Mouse (Mus musculus) hindbrain, embryonic 10.5 days (tissue): ENCODE data around the gene Ttll11. TPM values are rescaled to one million over a fixed set of nuclear protein-coding genes. Genes with fewer than 3 reads are reported as not detected.

Source experiments
- DNase-seq: peaks from one replicate; pipeline ENCODE4 v3.0.0-alpha.2; 2017; ENCODE audit warnings: low spot score
- H3K27ac ChIP-seq: fragments of 300-500 bp; sonication (generic); 2 replicates; pipeline ENCODE4 v1.5.1; 2016; ENCODE audit warnings: mild to moderate bottlenecking, moderate library complexity
- H3K27me3 ChIP-seq: fragments of 300-500 bp; sonication (generic); 2 replicates; pipeline ENCODE4 v1.6.1; 2016; ENCODE audit warnings: mild to moderate bottlenecking; ENCODE audit not compliant: poor library complexity, insufficient read depth, severe bottlenecking
- H3K36me3 ChIP-seq: fragments of 300-500 bp; sonication (generic); 2 replicates; pipeline ENCODE4 v1.6.1; 2016; ENCODE audit warnings: mild to moderate bottlenecking, moderate library complexity
- H3K4me1 ChIP-seq: fragments of 300-500 bp; sonication (generic); replicated peaks from 2 replicates; pipeline ENCODE4 v1.6.1; 2016; ENCODE audit warnings: mild to moderate bottlenecking
- H3K4me3 ChIP-seq: fragments of 300-500 bp; sonication (generic); 2 replicates; pipeline ENCODE4 v1.5.1; 2016; ENCODE audit warnings: mild to moderate bottlenecking, moderate library complexity
- H3K9me3 ChIP-seq: fragments of 300-500 bp; sonication (generic); 2 replicates; pipeline ENCODE4 v1.6.1; 2016; ENCODE audit warnings: mild to moderate bottlenecking, moderate library complexity
- WGBS: fragments of 180-500 bp; shearing (Covaris S2); methylation state at CpG from one replicate; pipeline ENCODE4 v1.1.7; 2016; 5-methylcytosine and 5-hydroxymethylcytosine counted together
- polyA plus RNA-seq: library from polyadenylated mRNA; unstranded; fragments of >200 nt; fragmentation: Nextera tagmentation; extraction: Ambion mirVana; gene quantifications from 2 replicates; pipeline ENCODE4 v1.2.1, GENCODE M21; 2016

Ttll11 gene
- polyA plus RNA-seq, 1 experiment from 2014 or later: 1.6 TPM

DNA sequence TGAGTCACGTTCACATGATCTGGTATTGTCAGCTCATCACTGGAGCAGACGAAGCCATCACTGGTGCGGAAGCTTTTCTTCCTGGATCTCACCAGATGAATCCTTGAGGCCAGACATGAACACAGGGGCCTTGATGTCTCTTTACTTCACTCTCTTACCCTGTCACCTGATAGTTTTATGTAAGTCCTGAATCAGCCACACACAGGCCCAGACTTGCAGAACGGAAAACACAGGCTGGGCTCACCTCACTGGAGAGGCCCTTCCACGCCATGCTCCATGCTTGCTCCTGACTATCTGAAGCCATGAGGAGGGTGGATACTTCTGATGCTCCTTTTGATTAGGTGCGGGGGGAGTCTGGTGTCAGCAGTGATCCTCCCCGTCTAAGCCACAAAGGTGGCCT is 193.8 kb downstream of the Ttll11 start:
- H3K4me3 ChIP-seq: no peak overlapping the region
- 89% methylated on average over 7 of the region's 7 CpGs for WGBS
- no peak overlapping the region for H3K27ac ChIP-seq
- peaks cover 26% of the 10 kb centered on the region for H3K4me1 ChIP-seq
- H3K36me3 ChIP-seq: no peaks in the 10 kb centered on the region
- no peaks in the 10 kb centered on the region for H3K27me3 ChIP-seq
- H3K9me3 ChIP-seq: no peaks in the 10 kb centered on the region
- no peak for DNase-seq

DNA sequence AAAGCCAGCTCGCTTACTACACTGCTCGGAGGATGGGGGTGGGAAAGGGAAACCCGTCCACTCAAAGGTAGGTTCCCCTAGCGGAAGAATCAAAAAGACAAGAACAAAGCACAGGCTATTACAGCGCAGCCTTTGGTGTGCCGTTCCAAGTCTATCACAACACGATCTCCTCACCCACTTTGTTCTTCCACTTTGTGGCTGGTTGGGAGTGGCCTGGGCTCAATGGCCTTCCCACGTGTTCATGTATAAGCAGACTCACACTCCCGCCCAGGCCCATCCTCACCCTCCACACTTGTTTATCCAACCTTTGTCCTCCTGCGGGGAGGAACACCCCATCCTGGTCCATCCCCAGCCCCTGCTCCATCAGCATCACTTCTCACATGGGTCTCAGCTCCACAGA is 196.3 kb downstream of the Ttll11 start:
- H3K4me3 ChIP-seq: no peak overlapping the region
- 67% methylated on average over 10 of the region's 10 CpGs for WGBS
- peak overlapping the region; percentile 59; the same call in 1 of the 2 replicates for H3K27ac ChIP-seq
- no peaks in the 10 kb centered on the region for H3K9me3 ChIP-seq
- H3K4me1 ChIP-seq: peaks cover 26% of the 10 kb centered on the region
- no peaks in the 10 kb centered on the region for H3K27me3 ChIP-seq
- DNase-seq: no peak
- no peaks in the 10 kb centered on the region for H3K36me3 ChIP-seq

DNA sequence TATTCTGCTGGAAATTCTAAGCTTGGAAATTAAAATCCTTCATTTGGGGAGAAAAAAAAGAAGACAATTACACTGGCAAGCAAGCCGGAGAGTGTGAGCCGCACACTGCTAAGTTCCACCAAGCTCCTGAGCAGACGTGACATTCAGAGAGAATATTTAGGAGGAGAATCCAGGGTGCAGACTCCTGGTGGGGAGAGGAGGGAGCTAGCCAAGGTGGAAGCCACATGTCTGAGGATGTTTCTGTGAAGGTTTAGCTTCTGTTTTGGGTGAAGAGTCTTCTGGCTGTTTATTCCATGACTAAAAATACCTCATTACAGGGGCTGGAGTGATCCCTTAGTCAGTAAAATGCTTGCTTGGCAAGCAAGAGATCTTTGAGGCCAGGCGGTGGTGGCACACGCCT is 200.4 kb downstream of the Ttll11 start:
- 90% methylated on average over 5 of the region's 5 CpGs for WGBS
- Histone ChIP-seq H3K27me3 (no peaks in the 10 kb centered on the region), H3K36me3 (no peaks in the 10 kb centered on the region)

DNA sequence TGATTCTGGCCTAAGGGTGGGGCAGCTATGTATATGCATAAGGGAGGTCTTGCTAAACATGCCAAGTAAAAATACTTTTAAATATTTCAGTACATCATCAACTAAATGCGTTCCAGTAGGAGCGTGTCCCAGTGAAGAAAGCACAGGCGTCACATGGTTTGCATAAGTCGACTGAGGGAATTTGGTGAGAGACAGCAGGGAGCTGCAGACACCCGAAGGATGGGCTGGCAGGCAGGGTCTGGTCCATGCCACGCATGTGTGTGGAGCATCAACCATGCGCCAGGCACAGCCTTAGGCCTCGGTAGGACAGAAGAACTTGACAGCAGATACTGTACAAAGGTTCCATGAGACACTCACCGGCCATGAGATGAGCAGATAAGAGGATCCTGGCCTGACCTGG is 202.8 kb downstream of the Ttll11 start:
- no peaks in the 10 kb centered on the region for H3K27me3 ChIP-seq
- no peaks in the 10 kb centered on the region for H3K9me3 ChIP-seq
- DNase-seq: no peak
- WGBS: 86% methylated on average over 9 of the region's 9 CpGs
- peaks cover 10% of the 10 kb centered on the region for H3K4me1 ChIP-seq
- no peak overlapping the region for H3K27ac ChIP-seq
- H3K36me3 ChIP-seq: no peaks in the 10 kb centered on the region
- no peak overlapping the region for H3K4me3 ChIP-seq

More for the DNA sequence above, 200.4 kb downstream of the Ttll11 start:
- no peak for DNase-seq
- H3K4me3 ChIP-seq: no peak overlapping the region
- no peaks in the 10 kb centered on the region for H3K9me3 ChIP-seq
- H3K27ac ChIP-seq: no peak overlapping the region
- H3K4me1 ChIP-seq: peaks cover 31% of the 10 kb centered on the region

DNA sequence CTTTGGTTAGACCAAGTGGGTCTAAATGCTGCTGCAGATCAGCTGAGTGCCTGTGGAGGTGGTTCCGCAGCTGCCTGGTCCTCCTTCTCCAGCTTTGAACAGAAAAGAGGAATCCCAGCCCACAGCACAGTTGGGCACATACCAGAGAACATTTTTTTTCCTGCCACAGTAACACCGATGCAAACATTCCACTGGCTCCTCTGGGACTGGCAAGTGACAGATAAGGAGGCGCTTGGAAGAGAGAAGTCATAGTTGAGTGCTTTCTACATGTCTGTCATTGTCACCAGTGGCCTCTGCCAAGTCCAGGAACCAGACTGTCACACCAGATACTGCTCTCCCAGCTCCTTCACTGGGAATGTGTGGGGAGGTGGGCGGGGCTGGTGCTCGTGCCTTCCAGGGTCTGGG is 204.1 kb downstream of the Ttll11 start:
- DNase-seq: no peak
- Histone ChIP-seq H3K4me3 (no peak overlapping the region), H3K9me3 (no peaks in the 10 kb centered on the region), H3K27ac (no peak overlapping the region), H3K27me3 (no peaks in the 10 kb centered on the region), H3K36me3 (no peaks in the 10 kb centered on the region), H3K4me1 (peaks cover 6% of the 10 kb centered on the region; the same call in 1 of the 2 replicates)
- 60% methylated on average over 5 of the region's 5 CpGs for WGBS

DNA sequence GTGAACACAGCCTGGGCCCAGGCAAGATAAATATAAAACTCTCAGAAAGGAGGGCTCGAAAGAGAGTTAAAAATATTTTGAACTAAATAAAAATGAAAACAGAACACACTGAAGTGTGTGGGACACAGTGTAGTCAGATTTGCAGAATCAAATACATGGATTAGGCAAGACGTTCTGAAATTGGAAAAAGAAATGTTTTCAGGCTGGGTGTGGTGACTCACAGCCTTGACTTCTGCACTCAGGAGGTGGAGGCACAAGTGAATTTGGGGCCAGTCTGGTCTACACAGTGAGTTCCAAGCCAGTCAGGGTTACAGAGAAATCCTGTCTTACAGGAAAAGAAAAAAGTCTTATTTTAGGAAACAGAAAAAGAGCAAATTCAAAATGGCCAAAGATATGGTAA is 209.2 kb downstream of the Ttll11 start:
- no peaks in the 10 kb centered on the region for H3K9me3 ChIP-seq
- 0 out of 2 replicates have a peak, but pooled peaks cover 4% of the 10 kb centered on the region for H3K27me3 ChIP-seq
- H3K4me1 ChIP-seq: peaks cover 20% of the 10 kb centered on the region
- H3K4me3 ChIP-seq: no peak overlapping the region
- WGBS: 78% methylated on average over 2 of the region's 2 CpGs
- H3K36me3 ChIP-seq: no peaks in the 10 kb centered on the region
- H3K27ac ChIP-seq: no peak overlapping the region
- no peak for DNase-seq

DNA sequence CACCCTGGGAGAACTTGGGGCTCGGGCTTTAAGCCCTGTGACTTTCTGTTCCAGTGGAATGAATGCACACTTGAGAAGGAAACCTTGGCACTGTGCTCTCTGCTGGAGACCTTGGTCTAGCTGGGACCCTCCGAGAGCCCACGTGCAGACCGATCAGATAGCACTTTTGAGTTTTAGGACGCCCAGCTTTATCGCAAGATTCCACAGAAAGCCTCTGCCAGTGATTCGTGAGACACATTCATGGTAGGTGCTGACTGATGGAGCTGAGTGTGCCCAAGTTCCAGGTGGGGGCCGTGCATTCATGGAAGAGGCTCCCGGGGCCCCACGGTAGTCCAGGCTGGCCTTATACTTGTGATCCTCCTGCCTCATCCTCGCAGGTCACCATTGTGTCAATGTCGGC is 210.3 kb downstream of the Ttll11 start:
- Histone ChIP-seq H3K9me3 (no peaks in the 10 kb centered on the region), H3K4me3 (no peak overlapping the region), H3K4me1 (peaks cover 18% of the 10 kb centered on the region), H3K36me3 (no peaks in the 10 kb centered on the region), H3K27me3 (0 out of 2 replicates have a peak, but pooled peaks cover 4% of the 10 kb centered on the region), H3K27ac (no peak overlapping the region)
- 85% methylated on average over 12 of the region's 12 CpGs for WGBS
- DNase-seq: no peak

DNA sequence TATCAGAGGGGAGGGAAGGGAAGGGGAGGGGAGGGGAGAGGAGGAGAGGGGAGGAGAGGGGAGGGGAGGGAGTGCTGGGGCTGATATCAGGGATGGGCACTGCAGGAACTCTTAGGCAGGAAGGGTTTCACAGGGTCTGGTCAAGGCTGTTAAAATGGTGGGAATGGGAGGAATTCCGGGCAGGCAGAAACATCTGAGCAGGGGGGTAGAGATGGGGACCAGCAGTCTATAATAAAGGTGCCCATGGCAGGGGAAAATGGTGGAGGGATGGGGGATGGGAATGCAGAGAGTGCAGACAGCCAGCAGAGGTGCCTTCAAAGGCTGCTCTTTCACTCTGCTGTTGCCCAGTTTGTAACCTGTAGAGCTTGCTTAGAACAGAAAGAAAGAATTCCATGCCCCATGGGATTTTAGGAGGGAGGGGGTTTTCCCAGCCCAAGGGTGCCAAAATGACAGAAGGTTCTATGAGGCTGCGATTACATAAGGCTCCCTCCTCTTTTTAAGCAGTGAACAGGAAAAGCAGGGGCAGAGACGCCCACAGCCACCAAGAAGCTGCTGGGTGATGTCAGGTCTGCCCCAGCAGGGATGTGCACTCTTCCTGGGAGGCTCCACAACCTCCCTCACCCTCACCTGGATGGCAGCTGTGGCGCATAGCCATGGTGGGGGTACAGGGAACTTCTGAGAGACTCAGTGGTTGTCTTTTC is 211.0 kb downstream of the Ttll11 start:
- no peak for DNase-seq
- H3K27ac ChIP-seq: no peak overlapping the region
- H3K4me3 ChIP-seq: no peak overlapping the region
- H3K9me3 ChIP-seq: no peaks in the 10 kb centered on the region
- peaks cover 18% of the 10 kb centered on the region for H3K4me1 ChIP-seq
- H3K27me3 ChIP-seq: 0 out of 2 replicates have a peak, but pooled peaks cover 4% of the 10 kb centered on the region
- WGBS: 42% methylated on average over 4 of the region's 4 CpGs
- H3K36me3 ChIP-seq: no peaks in the 10 kb centered on the region

DNA sequence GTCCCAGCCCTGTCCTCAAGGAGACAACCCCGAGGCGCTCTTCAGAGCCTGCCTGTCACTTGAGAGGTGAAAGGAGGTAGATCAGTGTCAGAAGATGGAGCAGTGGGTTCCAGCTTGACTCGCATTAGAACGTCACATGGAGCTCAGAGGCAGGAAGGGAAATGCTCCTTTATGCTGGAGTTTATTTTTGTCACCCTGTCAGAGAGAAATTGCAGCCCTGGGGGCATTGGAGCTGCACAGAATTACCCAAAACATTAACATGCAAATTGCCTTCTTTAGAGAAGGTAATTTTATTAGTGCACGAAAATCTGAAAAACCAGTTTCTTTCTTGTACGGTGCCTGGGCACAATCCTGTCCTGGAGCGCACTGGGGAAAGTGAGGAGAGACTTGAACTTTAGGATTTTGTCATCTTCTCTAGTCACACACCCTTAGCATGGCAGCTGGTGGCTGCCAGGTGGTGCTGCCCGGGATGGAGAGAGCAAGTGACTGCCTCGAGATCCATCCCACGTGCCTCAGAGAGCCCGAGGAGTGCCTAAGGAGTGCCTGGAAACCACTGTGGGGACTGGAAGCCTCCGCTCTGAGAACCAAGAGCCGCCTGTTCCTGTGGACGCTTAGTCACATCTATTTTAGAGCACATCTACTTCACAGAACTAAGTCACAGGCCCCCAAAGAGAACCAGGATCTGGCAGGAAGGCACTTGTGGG is 211.7 kb downstream of the Ttll11 start:
- H3K27ac ChIP-seq: no peak overlapping the region
- no peaks in the 10 kb centered on the region for H3K36me3 ChIP-seq
- H3K4me3 ChIP-seq: no peak overlapping the region
- WGBS: 45% methylated on average over 14 of the region's 14 CpGs
- no peaks in the 10 kb centered on the region for H3K9me3 ChIP-seq
- H3K4me1 ChIP-seq: peaks cover 18% of the 10 kb centered on the region
- DNase-seq: no peak
- 0 out of 2 replicates have a peak, but pooled peaks cover 4% of the 10 kb centered on the region for H3K27me3 ChIP-seq

DNA sequence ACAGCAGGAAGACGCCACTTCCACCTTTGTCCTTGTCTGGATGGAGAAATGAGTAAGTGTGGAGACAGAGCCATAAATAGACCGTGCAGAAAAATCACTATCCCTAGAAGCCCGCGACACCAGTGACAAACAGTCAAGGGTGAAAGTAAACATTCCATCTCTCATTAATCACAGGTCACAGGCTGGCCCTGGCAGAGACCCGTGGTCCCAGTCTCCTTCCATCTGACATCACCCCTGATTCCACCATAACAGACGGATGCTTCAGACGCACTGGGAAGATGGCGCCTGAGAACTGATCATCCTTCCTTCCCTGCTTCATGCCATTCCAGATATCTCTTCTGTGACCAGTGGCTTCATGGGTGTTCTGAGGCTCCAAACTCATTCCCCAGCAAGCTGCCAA is 215.4 kb downstream of the Ttll11 start:
- Histone ChIP-seq H3K4me1 (peaks cover 29% of the 10 kb centered on the region), H3K27ac (no peak overlapping the region), H3K36me3 (no peaks in the 10 kb centered on the region), H3K4me3 (no peak overlapping the region), H3K27me3 (0 out of 2 replicates have a peak, but pooled peaks cover 4% of the 10 kb centered on the region), H3K9me3 (no peaks in the 10 kb centered on the region)
- 82% methylated on average over 8 of the region's 8 CpGs for WGBS
- no peak for DNase-seq

DNA sequence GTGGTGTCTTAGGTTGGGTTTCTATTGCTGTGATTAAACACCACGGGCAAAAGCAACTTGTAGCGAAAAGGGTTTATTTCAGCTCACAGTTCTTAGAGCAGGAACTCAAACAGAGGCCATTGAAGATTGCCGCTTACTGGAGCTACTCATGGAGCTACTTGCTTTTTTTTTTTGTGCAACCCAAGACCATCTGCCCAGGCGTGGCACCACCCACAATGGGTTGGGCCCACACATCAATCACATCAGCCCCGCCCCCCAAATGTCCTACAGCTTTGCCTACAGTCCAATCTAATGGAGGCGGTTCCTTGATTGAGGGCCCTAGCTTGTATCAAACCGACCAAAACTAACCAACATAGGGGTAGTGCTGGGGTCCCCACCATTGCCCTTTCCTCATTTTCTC is 215.9 kb downstream of the Ttll11 start:
- no peak overlapping the region for H3K27ac ChIP-seq
- peaks cover 24% of the 10 kb centered on the region for H3K4me1 ChIP-seq
- no peaks in the 10 kb centered on the region for H3K9me3 ChIP-seq
- DNase-seq: no peak
- H3K4me3 ChIP-seq: no peak overlapping the region
- H3K27me3 ChIP-seq: 0 out of 2 replicates have a peak, but pooled peaks cover 4% of the 10 kb centered on the region
- no peaks in the 10 kb centered on the region for H3K36me3 ChIP-seq
- 91% methylated on average over 7 of the region's 7 CpGs for WGBS

DNA sequence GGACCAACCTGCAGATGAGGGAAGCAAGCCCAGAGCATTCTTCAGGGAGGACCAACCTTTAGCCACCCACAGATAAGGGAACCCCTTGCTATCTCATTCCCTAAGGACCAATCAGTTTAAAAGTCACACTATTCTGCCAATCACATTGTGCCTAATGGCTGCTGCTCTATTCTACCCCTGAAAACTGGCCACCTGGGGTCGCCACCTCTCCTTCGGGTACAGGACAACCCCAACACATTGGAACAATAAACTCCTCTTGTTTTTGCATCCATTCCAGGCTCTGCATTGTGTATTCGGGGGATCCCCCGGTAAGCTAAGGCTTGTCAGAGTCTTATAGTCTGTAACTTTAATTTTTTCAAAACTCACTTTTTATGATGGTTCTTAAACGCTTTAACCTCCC is 218.3 kb downstream of the Ttll11 start:
- Histone ChIP-seq H3K4me3 (no peak overlapping the region), H3K27me3 (no peaks in the 10 kb centered on the region), H3K36me3 (no peaks in the 10 kb centered on the region), H3K9me3 (no peaks in the 10 kb centered on the region), H3K27ac (no peak overlapping the region), H3K4me1 (peaks cover 15% of the 10 kb centered on the region)
- no peak for DNase-seq
- WGBS: 84% methylated on average over 5 of the region's 5 CpGs

DNA sequence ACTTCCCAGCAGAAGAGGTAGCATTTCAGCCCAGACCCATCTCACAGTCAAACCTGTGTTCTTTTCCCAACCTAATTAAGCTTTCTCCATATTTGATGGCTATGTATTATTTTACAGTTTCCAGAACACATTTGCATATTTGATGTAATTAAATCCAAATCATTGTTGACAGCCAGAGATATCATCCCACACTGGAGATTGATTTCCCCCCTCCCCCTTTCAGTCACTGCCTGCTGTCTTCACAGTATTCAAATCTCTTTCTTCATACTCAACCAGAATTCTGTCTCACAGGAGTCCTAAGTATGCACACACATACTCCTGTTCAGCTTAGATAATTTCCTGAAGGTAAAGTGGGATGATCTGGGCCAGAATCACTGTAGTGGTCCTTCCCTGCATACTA is 218.8 kb downstream of the Ttll11 start:
- no peaks in the 10 kb centered on the region for H3K9me3 ChIP-seq
- no peak overlapping the region for H3K27ac ChIP-seq
- DNase-seq: no peak
- no peaks in the 10 kb centered on the region for H3K36me3 ChIP-seq
- no peaks in the 10 kb centered on the region for H3K27me3 ChIP-seq
- no peak overlapping the region for H3K4me3 ChIP-seq
- peaks cover 15% of the 10 kb centered on the region for H3K4me1 ChIP-seq
